Mouse (Mus musculus) forebrain, embryonic 13.5 days (tissue): ENCODE data around the gene Atg5. TPM values are rescaled to one million over a fixed set of nuclear protein-coding genes. Genes with fewer than 3 reads are reported as not detected.

Source experiments
- ATAC-seq: fragments of 200-750 bp; cut with Nextera tagmentation; 2 replicates; pipeline ENCODE4 v1.8.0; 2017
- H3K27ac ChIP-seq: fragments of 300-500 bp; sonication (generic); 2 replicates; pipeline ENCODE4 v1.5.1; 2015; ENCODE audit warnings: inconsistent platforms, mild to moderate bottlenecking, moderate library complexity
- H3K27me3 ChIP-seq: fragments of 300-500 bp; sonication (generic); 2 replicates; pipeline ENCODE4 v1.6.1; 2015; ENCODE audit warnings: mild to moderate bottlenecking, inconsistent platforms
- H3K36me3 ChIP-seq: fragments of 300-500 bp; sonication (generic); 2 replicates; pipeline ENCODE4 v1.6.1; 2015; ENCODE audit warnings: mild to moderate bottlenecking, inconsistent platforms; ENCODE audit not compliant: poor library complexity, severe bottlenecking
- H3K4me1 ChIP-seq: fragments of 300-500 bp; sonication (generic); 2 replicates; pipeline ENCODE4 v1.6.1; 2015; ENCODE audit warnings: inconsistent platforms
- H3K4me2 ChIP-seq: fragments of 300-500 bp; sonication (generic); 2 replicates; pipeline ENCODE4 v1.6.1; 2015; ENCODE audit warnings: inconsistent platforms, mild to moderate bottlenecking, moderate library complexity
- H3K4me3 ChIP-seq: fragments of 300-500 bp; sonication (generic); 2 replicates; pipeline ENCODE4 v1.5.1; 2015; ENCODE audit warnings: mild to moderate bottlenecking, inconsistent platforms
- H3K9ac ChIP-seq: fragments of 300-500 bp; sonication (generic); 2 replicates; pipeline ENCODE4 v1.6.1; 2015; ENCODE audit warnings: mild to moderate bottlenecking, inconsistent platforms
- H3K9me3 ChIP-seq: fragments of 300-500 bp; sonication (generic); replicated peaks from 2 replicates; pipeline ENCODE4 v1.6.1; 2016; ENCODE audit warnings: inconsistent platforms
- WGBS: fragments of 180-500 bp; shearing (Covaris S2); methylation state at CpG from one replicate; pipeline ENCODE4 v1.1.7; 2015; 5-methylcytosine and 5-hydroxymethylcytosine counted together
- polyA plus RNA-seq: library from polyadenylated mRNA; unstranded; fragments of >200 nt; fragmentation: Nextera tagmentation; extraction: Ambion mirVana; gene quantifications from 2 replicates; pipeline ENCODE4 v1.2.1, GENCODE M21; 2015

Atg5 gene
- polyA plus RNA-seq, 1 experiment from 2014 or later = 50.6 TPM

- 90% methylated on average over 4 of the region's 4 CpGs for WGBS
Measured at GRCm38 (mm10) chr10:44285935-44286334, 17.8 kb downstream of the Atg5 start.

GRCm38 (mm10) chr10:44290876-44291275 lies 22.7 kb downstream of the Atg5 start:
- no peaks in the 10 kb centered on the region for H3K4me1 ChIP-seq
- no peaks in the 10 kb centered on the region for H3K9me3 ChIP-seq
- no peak for ATAC-seq
- no peak overlapping the region for H3K27ac ChIP-seq
- WGBS = 88% methylated on average over 2 of the region's 2 CpGs
- no peaks in the 10 kb centered on the region for H3K27me3 ChIP-seq
- no peak overlapping the region for H3K9ac ChIP-seq
- no peak overlapping the region for H3K4me2 ChIP-seq
- no peak overlapping the region for H3K4me3 ChIP-seq
- H3K36me3 ChIP-seq = peaks cover 37% of the 10 kb centered on the region

More at GRCm38 (mm10) chr10:44285935-44286334, 17.8 kb downstream of the Atg5 start:
- ATAC-seq = no peak
- no peak overlapping the region for H3K9ac ChIP-seq
- no peak overlapping the region for H3K27ac ChIP-seq
- H3K4me1 ChIP-seq = no peaks in the 10 kb centered on the region
- H3K36me3 ChIP-seq = peaks cover 34% of the 10 kb centered on the region
- no peak overlapping the region for H3K4me3 ChIP-seq
- no peak overlapping the region for H3K4me2 ChIP-seq
- no peaks in the 10 kb centered on the region for H3K27me3 ChIP-seq
- no peaks in the 10 kb centered on the region for H3K9me3 ChIP-seq

GRCm38 (mm10) chr10:44292205-44292604 lies 24.0 kb downstream of the Atg5 start:
- Histone ChIP-seq H3K27ac (no peak overlapping the region), H3K27me3 (no peaks in the 10 kb centered on the region), H3K4me1 (no peaks in the 10 kb centered on the region), H3K36me3 (peaks cover 24% of the 10 kb centered on the region), H3K9ac (no peak overlapping the region), H3K4me2 (no peak overlapping the region), H3K4me3 (no peak overlapping the region), H3K9me3 (no peaks in the 10 kb centered on the region)
- WGBS = 60% methylated on average over 3 of the region's 3 CpGs
- 0 out of 2 replicates have a peak, but pooled peaks have one; percentile 36 for ATAC-seq

GRCm38 (mm10) chr10:44299165-44299564 lies 31.0 kb downstream of the Atg5 start:
- 90% methylated on average over 9 of the region's 9 CpGs for WGBS
- Histone ChIP-seq H3K27me3 (no peaks in the 10 kb centered on the region), H3K9ac (no peak overlapping the region), H3K9me3 (no peaks in the 10 kb centered on the region), H3K4me2 (no peak overlapping the region), H3K27ac (no peak overlapping the region), H3K36me3 (peaks cover 11% of the 10 kb centered on the region), H3K4me3 (no peak overlapping the region), H3K4me1 (no peaks in the 10 kb centered on the region)
- no peak for ATAC-seq

- Histone ChIP-seq H3K4me1 (no peaks in the 10 kb centered on the region), H3K4me3 (no peak overlapping the region), H3K9ac (no peak overlapping the region), H3K27me3 (no peaks in the 10 kb centered on the region), H3K4me2 (no peak overlapping the region), H3K27ac (no peak overlapping the region), H3K36me3 (peaks cover 12% of the 10 kb centered on the region), H3K9me3 (no peaks in the 10 kb centered on the region)
- no peak for ATAC-seq
- WGBS = 95% methylated on average over 4 of the region's 4 CpGs
Measured at GRCm38 (mm10) chr10:44300078-44300477, 31.9 kb downstream of the Atg5 start.

- Histone ChIP-seq H3K4me1 (no peaks in the 10 kb centered on the region), H3K27me3 (no peaks in the 10 kb centered on the region), H3K9ac (no peak overlapping the region), H3K4me3 (no peak overlapping the region), H3K4me2 (no peak overlapping the region), H3K36me3 (peaks cover 18% of the 10 kb centered on the region), H3K9me3 (no peaks in the 10 kb centered on the region), H3K27ac (no peak overlapping the region)
- WGBS = 93% methylated on average over 15 of the region's 15 CpGs
- no peak for ATAC-seq
Measured at GRCm38 (mm10) chr10:44303648-44304329, 35.6 kb downstream of the Atg5 start.

- WGBS = 97% methylated on average over 3 of the region's 3 CpGs
- no peaks in the 10 kb centered on the region for H3K4me1 ChIP-seq
- no peak for ATAC-seq
Measured at GRCm38 (mm10) chr10:44304330-44304717, 36.2 kb downstream of the Atg5 start.

GRCm38 (mm10) chr10:44304845-44305244 lies 36.7 kb downstream of the Atg5 start:
- Histone ChIP-seq H3K27me3 (no peaks in the 10 kb centered on the region), H3K9ac (no peak overlapping the region), H3K36me3 (peaks cover 18% of the 10 kb centered on the region), H3K27ac (no peak overlapping the region), H3K4me1 (no peaks in the 10 kb centered on the region), H3K4me3 (no peak overlapping the region), H3K9me3 (no peaks in the 10 kb centered on the region), H3K4me2 (no peak overlapping the region)
- WGBS = 78% methylated on average over 3 of the region's 3 CpGs
- no peak for ATAC-seq

More at GRCm38 (mm10) chr10:44304330-44304717, 36.2 kb downstream of the Atg5 start:
- H3K9ac ChIP-seq = no peak overlapping the region
- H3K27me3 ChIP-seq = no peaks in the 10 kb centered on the region
- H3K9me3 ChIP-seq = no peaks in the 10 kb centered on the region
- H3K4me2 ChIP-seq = no peak overlapping the region
- H3K4me3 ChIP-seq = no peak overlapping the region
- H3K27ac ChIP-seq = no peak overlapping the region
- H3K36me3 ChIP-seq = peaks cover 18% of the 10 kb centered on the region

- Histone ChIP-seq H3K27ac (no peak overlapping the region), H3K27me3 (no peaks in the 10 kb centered on the region), H3K4me2 (no peak overlapping the region), H3K36me3 (peaks cover 18% of the 10 kb centered on the region), H3K9ac (no peak overlapping the region), H3K9me3 (no peaks in the 10 kb centered on the region), H3K4me3 (no peak overlapping the region), H3K4me1 (no peaks in the 10 kb centered on the region)
- ATAC-seq = no peak
- 94% methylated on average over 6 of the region's 6 CpGs for WGBS
Measured at GRCm38 (mm10) chr10:44306308-44306707, 38.1 kb downstream of the Atg5 start.

GRCm38 (mm10) chr10:44308280-44308679 lies 40.1 kb downstream of the Atg5 start:
- ATAC-seq = no peak
- Histone ChIP-seq H3K9ac (no peak overlapping the region), H3K4me2 (no peak overlapping the region), H3K4me3 (no peak overlapping the region), H3K4me1 (no peaks in the 10 kb centered on the region), H3K9me3 (no peaks in the 10 kb centered on the region), H3K27ac (no peak overlapping the region), H3K27me3 (no peaks in the 10 kb centered on the region), H3K36me3 (peaks cover 18% of the 10 kb centered on the region)

- Histone ChIP-seq H3K4me3 (no peak overlapping the region), H3K4me2 (no peak overlapping the region), H3K36me3 (peaks cover 10% of the 10 kb centered on the region), H3K9ac (no peak overlapping the region), H3K9me3 (no peaks in the 10 kb centered on the region), H3K4me1 (no peaks in the 10 kb centered on the region), H3K27me3 (no peaks in the 10 kb centered on the region), H3K27ac (no peak overlapping the region)
- no peak for ATAC-seq
- 94% methylated on average over 6 of the region's 6 CpGs for WGBS
Measured at GRCm38 (mm10) chr10:44309250-44309649, 41.1 kb downstream of the Atg5 start.

GRCm38 (mm10) chr10:44315276-44315675 lies 47.1 kb downstream of the Atg5 start:
- Histone ChIP-seq H3K4me1 (no peaks in the 10 kb centered on the region), H3K27ac (no peak overlapping the region), H3K9me3 (no peaks in the 10 kb centered on the region), H3K27me3 (no peaks in the 10 kb centered on the region), H3K36me3 (0 out of 2 replicates have a peak, but pooled peaks cover 5% of the 10 kb centered on the region), H3K4me3 (no peak overlapping the region), H3K9ac (no peak overlapping the region), H3K4me2 (no peak overlapping the region)
- no peak for ATAC-seq
- WGBS = 33% methylated on average over 5 of the region's 5 CpGs
